Mouse (Mus musculus) kidney, adult 2 months (tissue): Measurements from ENCODE around the gene Ppp1r14b.

Experiments
- CTCF ChIP-seq: fragments of 200-500 bp; conservative IDR thresholded peaks from 2 replicates; pipeline ENCODE4 v1.5.1; 2011; ENCODE audit warnings: low read depth, mild to moderate bottlenecking, control low read depth, low read length, moderate library complexity, mixed read lengths; ENCODE audit not compliant: insufficient read depth, insufficient read length
- POLR2A ChIP-seq: fragments of 200-500 bp; IDR thresholded peaks from one replicate; pipeline ENCODE4 v1.6.1; 2011; ENCODE audit warnings: low read depth, low read length, control low read depth

DNA sequence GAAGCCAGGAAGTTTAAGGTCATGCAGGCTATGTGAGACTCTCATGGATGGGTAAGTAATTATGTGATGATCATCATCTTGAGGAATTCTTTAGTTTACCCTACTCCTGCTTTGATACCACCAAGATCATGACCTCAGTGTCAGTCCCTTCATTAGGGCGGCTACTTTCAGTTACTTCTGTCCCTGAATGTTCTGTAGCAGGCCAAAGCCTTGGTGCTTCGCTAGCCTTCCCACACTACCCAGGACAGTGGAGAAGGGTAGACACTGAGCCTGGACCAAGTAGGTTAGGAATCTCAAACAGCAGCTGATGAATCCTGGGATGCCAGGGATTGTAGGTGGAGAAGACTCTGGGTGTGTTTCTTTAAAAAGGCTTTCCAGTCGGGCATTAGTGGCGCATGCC is 6.7 kb downstream of the Ppp1r14b start:
- TF ChIP-seq CTCF (no peak), POLR2A (no peak)
